Mouse (Mus musculus): Measurements from ENCODE around the gene Elf4. TPM values are rescaled to one million over a fixed set of nuclear protein-coding genes. Genes with fewer than 3 reads are reported as not detected.
"Not testable (repeated sequence)": the region's sequence is repeated elsewhere in the genome, so short reads cannot be mapped to it uniquely, and the experiment has no call there.

Elf4 gene
- polyA plus RNA-seq, 1 experiment from 2014 or later: 8.3 TPM

DNA sequence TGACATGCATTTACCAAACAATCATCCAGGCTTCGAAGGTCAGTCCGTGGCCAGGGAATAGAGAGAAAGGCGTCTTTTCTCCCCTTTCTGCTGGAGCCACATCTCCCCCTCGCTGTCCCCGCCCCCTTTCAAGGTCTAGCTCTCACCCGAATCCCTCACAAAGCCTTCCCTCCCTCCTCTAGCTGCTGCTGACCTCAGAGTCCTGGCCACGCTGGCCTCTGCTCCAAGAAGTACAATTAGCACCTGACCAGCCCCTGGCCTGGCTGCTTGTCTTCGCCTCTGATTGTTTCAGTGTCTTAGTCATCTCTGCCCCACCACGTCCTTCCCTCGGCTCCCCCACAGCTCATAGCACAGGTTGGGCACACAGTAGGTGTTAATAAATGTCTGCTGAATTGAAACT is 13.3 kb downstream of the Elf4 start:
- no peak overlapping the region for H3K4me2 ChIP-seq (replicated peaks; ENCODE audit: low read depth, low read length)
- peaks cover 3% of the 10 kb centered on the region; the same call in 1 of the 2 replicates for H3K4me1 ChIP-seq (ENCODE audit: control insufficient read depth, insufficient read depth, low read length)
- no peak overlapping the region for H3K4me3 ChIP-seq (ENCODE audit: low read length)
- no peaks in the 10 kb centered on the region for H3K9me3 ChIP-seq (ENCODE audit: control insufficient read depth, low read length)
- H3K27me3 ChIP-seq (ENCODE audit: control insufficient read depth, insufficient read depth, low read length): no peaks in the 10 kb centered on the region
- ATAC-seq (ENCODE audit: low FRiP score, low TSS enrichment): no peak
- no peak overlapping the region for H3K9ac ChIP-seq (ENCODE audit: low read depth, low read length)
- 33% methylated on average over 10 of the region's 10 CpGs for WGBS
- no peak overlapping the region for H3K27ac ChIP-seq (ENCODE audit: low read depth, low read length)
- no peaks in the 10 kb centered on the region for H3K36me3 ChIP-seq (ENCODE audit: control insufficient read depth, insufficient read depth, low read length)

DNA sequence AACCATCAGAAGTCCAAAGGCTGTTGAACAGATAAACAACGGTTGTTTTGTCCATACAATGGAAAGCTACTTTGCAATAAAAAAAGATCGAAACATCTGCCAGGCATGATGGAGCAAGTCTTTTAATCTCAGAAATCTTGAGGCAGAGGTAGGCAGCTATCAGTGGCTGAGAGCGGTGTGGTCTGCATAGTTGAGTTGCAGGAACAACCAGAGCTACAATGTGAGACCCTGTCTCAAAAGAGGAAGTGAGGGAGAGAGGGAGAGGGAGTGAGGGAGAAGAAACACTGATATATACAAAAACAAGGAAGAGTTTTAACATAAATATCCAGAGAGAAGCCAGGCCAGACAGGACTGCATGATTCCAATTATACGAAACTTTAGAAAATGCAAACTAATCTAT is 18.3 kb downstream of the Elf4 start:
- H3K36me3 ChIP-seq (ENCODE audit: control insufficient read depth, insufficient read depth, low read length): no peaks in the 10 kb centered on the region
- no peaks in the 10 kb centered on the region for H3K9me3 ChIP-seq (ENCODE audit: control insufficient read depth, low read length)
- no peak overlapping the region for H3K4me2 ChIP-seq (replicated peaks; ENCODE audit: low read depth, low read length)
- H3K4me3 ChIP-seq (ENCODE audit: low read length): no peak overlapping the region
- H3K27me3 ChIP-seq (ENCODE audit: control insufficient read depth, insufficient read depth, low read length): no peaks in the 10 kb centered on the region
- no peak overlapping the region for H3K27ac ChIP-seq (ENCODE audit: low read depth, low read length)
- no peak for ATAC-seq (ENCODE audit: low FRiP score, low TSS enrichment)
- 88% methylated on average over 4 of the region's 4 CpGs for WGBS
- no peaks in the 10 kb centered on the region for H3K4me1 ChIP-seq (ENCODE audit: control insufficient read depth, insufficient read depth, low read length)
- no peak overlapping the region for H3K9ac ChIP-seq (ENCODE audit: low read depth, low read length)

DNA sequence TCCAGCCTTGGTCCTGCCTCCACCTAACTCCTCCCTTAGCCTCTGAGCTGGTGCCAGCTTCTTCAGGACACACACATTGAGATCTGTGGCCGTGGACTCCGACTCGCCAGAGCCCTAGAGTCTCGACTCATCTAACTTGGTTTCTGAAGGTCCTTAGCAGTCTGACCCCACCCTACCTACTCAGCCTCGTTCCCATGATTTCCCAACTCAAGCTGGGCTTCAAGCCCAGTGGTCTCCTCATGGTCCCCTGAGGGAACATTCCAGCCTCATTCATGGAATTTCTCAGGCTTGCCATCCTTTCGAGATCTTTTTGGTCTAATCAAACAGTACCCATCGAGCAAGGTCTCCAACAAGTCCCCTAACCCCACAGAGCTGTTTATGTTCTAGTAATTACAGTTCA is 21.0 kb downstream of the Elf4 start:
- 80% methylated on average over 7 of the region's 7 CpGs for WGBS
- ATAC-seq (ENCODE audit: low FRiP score, low TSS enrichment): no peak

DNA sequence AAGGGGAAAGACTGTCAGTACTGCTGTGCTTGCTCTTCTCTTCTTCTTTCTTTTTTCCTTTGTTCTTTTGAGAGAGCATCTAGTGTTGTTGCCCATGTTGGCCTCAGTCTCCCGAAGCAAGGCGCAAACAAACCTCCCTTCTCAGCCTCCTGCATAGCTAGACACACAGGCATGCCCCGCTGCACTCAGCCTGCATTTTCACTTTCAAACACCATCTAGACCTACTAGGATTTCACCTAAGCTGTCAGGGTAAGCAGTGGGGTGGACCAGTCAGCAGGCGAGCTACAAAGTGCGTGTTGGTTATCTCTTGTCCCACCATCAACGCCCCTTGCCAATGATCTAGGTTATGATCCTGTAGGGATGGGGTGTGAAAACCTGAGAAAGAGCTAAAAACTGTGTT is 21.4 kb downstream of the Elf4 start:
- Histone ChIP-seq H3K4me2 (replicated peaks; ENCODE audit: low read depth, low read length) (no peak overlapping the region), H3K27me3 (ENCODE audit: control insufficient read depth, insufficient read depth, low read length) (no peaks in the 10 kb centered on the region), H3K9ac (ENCODE audit: low read depth, low read length) (no peak overlapping the region), H3K27ac (ENCODE audit: low read depth, low read length) (no peak overlapping the region), H3K9me3 (ENCODE audit: control insufficient read depth, low read length) (no peaks in the 10 kb centered on the region), H3K4me3 (ENCODE audit: low read length) (no peak overlapping the region), H3K36me3 (ENCODE audit: control insufficient read depth, insufficient read depth, low read length) (no peaks in the 10 kb centered on the region), H3K4me1 (ENCODE audit: control insufficient read depth, insufficient read depth, low read length) (peaks cover 6% of the 10 kb centered on the region; the same call in 1 of the 2 replicates)
- no peak for ATAC-seq (ENCODE audit: low FRiP score, low TSS enrichment)
- 76% methylated on average over 6 of the region's 6 CpGs for WGBS

More for the DNA sequence above, 21.0 kb downstream of the Elf4 start:
- no peak overlapping the region for H3K4me2 ChIP-seq (replicated peaks; ENCODE audit: low read depth, low read length)
- H3K27me3 ChIP-seq (ENCODE audit: control insufficient read depth, insufficient read depth, low read length): no peaks in the 10 kb centered on the region
- H3K4me1 ChIP-seq (ENCODE audit: control insufficient read depth, insufficient read depth, low read length): peaks cover 6% of the 10 kb centered on the region; the same call in 1 of the 2 replicates
- H3K36me3 ChIP-seq (ENCODE audit: control insufficient read depth, insufficient read depth, low read length): no peaks in the 10 kb centered on the region
- H3K9ac ChIP-seq (ENCODE audit: low read depth, low read length): no peak overlapping the region
- H3K27ac ChIP-seq (ENCODE audit: low read depth, low read length): no peak overlapping the region
- H3K4me3 ChIP-seq (ENCODE audit: low read length): no peak overlapping the region
- H3K9me3 ChIP-seq (ENCODE audit: control insufficient read depth, low read length): no peaks in the 10 kb centered on the region

DNA sequence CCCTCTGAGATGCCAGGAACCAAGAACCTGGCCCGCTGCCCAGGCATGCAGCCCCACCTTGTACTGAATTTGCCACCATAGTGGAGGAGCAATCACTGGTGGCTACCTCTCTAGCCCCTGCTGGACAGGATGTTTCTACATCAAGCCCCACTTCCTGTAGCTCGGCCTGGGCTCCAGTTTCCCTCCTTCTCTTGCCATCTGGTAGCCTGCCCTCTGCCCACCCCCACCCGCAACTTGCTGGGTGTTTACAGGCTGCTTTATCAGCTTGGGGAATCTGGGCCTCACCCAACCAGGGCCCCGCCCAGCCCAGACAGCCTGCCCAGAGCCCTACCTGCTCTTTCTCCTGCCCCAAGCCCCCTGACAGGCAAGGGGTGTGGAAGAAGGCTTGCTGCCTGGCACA is 23.9 kb downstream of the Elf4 start:
- ATAC-seq (ENCODE audit: low FRiP score, low TSS enrichment): no peak; the same call in 1 of the 2 replicates
- no peak overlapping the region for H3K4me3 ChIP-seq (ENCODE audit: low read length)
- no peak overlapping the region for H3K4me2 ChIP-seq (replicated peaks; ENCODE audit: low read depth, low read length)
- 67% methylated on average over 4 of the region's 4 CpGs for WGBS
- peaks cover 6% of the 10 kb centered on the region; the same call in 1 of the 2 replicates for H3K4me1 ChIP-seq (ENCODE audit: control insufficient read depth, insufficient read depth, low read length)
- no peaks in the 10 kb centered on the region for H3K36me3 ChIP-seq (ENCODE audit: control insufficient read depth, insufficient read depth, low read length)
- H3K27ac ChIP-seq (ENCODE audit: low read depth, low read length): no peak overlapping the region
- no peaks in the 10 kb centered on the region for H3K9me3 ChIP-seq (ENCODE audit: control insufficient read depth, low read length)
- H3K9ac ChIP-seq (ENCODE audit: low read depth, low read length): no peak overlapping the region
- no peaks in the 10 kb centered on the region for H3K27me3 ChIP-seq (ENCODE audit: control insufficient read depth, insufficient read depth, low read length)

DNA sequence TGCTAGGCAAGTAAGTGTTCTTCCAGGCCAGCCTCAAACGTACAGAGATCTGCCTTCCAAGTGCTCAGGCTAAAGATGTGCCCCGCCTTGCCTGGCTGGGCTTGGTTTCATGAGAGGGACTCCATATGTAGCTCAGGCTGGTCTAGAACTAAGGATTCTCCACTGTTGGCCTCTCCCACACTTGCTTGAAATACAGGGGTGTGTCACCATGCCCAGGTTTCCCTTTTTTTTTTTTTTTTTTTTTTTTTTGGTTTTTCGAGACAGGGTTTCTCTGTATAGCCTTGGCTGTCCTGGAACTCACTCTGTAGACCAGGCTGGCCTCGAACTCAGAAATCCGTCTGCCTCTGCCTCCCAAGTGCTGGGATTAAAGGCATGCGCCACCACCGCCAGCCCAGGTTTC is 26.9 kb downstream of the Elf4 start:
- H3K9ac ChIP-seq (ENCODE audit: low read depth, low read length); H3K4me3 ChIP-seq (ENCODE audit: low read length); H3K36me3 ChIP-seq (ENCODE audit: control insufficient read depth, insufficient read depth, low read length); H3K27ac ChIP-seq (ENCODE audit: low read depth, low read length); H3K4me2 ChIP-seq (replicated peaks; ENCODE audit: low read depth, low read length); ATAC-seq (ENCODE audit: low FRiP score, low TSS enrichment); H3K27me3 ChIP-seq (ENCODE audit: control insufficient read depth, insufficient read depth, low read length); H3K9me3 ChIP-seq (ENCODE audit: control insufficient read depth, low read length): not testable (repeated sequence)
- H3K4me1 ChIP-seq (ENCODE audit: control insufficient read depth, insufficient read depth, low read length): peaks cover 13% of the 10 kb centered on the region; the same call in 1 of the 2 replicates
- 88% methylated on average over 5 of the region's 7 CpGs for WGBS

DNA sequence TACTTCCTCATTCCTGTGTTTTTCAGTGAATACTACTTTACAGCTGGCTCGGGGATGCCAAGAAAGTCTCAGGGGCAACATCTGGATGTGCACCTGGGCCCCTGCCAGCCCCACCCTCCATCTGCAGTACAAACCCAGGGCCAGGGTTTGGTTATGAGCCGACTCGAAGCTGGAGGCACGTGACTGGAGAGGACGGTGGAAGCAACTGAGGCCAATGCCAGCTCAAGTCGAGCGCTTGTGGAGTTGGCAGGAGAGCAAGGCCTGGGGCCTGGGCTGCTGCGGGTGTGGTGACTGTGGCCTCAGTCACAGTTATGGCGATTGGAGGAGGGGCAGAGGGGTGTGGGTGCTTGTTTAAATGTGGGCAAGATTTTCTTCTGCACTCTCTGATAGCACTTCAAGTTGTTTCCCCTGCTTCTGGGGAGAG is 27.4 kb downstream of the Elf4 start:
- Histone ChIP-seq H3K4me2 (replicated peaks; ENCODE audit: low read depth, low read length) (no peak overlapping the region), H3K4me3 (ENCODE audit: low read length) (no peak overlapping the region), H3K27me3 (ENCODE audit: control insufficient read depth, insufficient read depth, low read length) (no peaks in the 10 kb centered on the region), H3K27ac (ENCODE audit: low read depth, low read length) (no peak overlapping the region), H3K9me3 (ENCODE audit: control insufficient read depth, low read length) (no peaks in the 10 kb centered on the region), H3K9ac (ENCODE audit: low read depth, low read length) (no peak overlapping the region), H3K36me3 (ENCODE audit: control insufficient read depth, insufficient read depth, low read length) (no peaks in the 10 kb centered on the region), H3K4me1 (ENCODE audit: control insufficient read depth, insufficient read depth, low read length) (peaks cover 13% of the 10 kb centered on the region; the same call in 1 of the 2 replicates)
- ATAC-seq (ENCODE audit: low FRiP score, low TSS enrichment): no peak
- 75% methylated on average over 9 of the region's 9 CpGs for WGBS

DNA sequence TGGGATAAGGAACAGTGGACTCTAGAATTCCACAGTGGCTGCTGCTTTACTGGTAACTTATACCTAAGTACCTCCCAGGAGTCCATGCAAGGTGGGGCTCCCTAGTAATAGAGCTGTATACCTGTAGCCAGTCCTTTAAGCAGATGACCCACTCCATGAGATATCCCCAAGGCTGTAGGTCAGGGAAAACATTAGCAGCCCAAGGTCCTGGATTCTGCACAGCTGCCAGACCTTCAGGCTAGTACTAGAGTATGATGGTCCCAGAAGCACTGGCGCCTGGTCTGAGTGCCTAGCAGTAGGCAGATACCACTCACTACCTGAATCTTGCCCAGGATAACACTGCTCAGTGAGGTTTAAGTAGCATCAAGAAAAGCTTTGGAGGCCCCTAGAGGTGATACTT is 28.7 kb downstream of the Elf4 start:
- Histone ChIP-seq H3K9ac (ENCODE audit: low read depth, low read length) (no peak overlapping the region), H3K36me3 (ENCODE audit: control insufficient read depth, insufficient read depth, low read length) (no peaks in the 10 kb centered on the region), H3K27ac (ENCODE audit: low read depth, low read length) (no peak overlapping the region), H3K4me2 (replicated peaks; ENCODE audit: low read depth, low read length) (no peak overlapping the region), H3K4me1 (ENCODE audit: control insufficient read depth, insufficient read depth, low read length) (peaks cover 12% of the 10 kb centered on the region; the same call in 1 of the 2 replicates), H3K27me3 (ENCODE audit: control insufficient read depth, insufficient read depth, low read length) (no peaks in the 10 kb centered on the region), H3K4me3 (ENCODE audit: low read length) (no peak overlapping the region), H3K9me3 (ENCODE audit: control insufficient read depth, low read length) (no peaks in the 10 kb centered on the region)
- WGBS: 79% methylated on average over 1 of the region's 1 CpGs
- ATAC-seq (ENCODE audit: low FRiP score, low TSS enrichment): no peak

DNA sequence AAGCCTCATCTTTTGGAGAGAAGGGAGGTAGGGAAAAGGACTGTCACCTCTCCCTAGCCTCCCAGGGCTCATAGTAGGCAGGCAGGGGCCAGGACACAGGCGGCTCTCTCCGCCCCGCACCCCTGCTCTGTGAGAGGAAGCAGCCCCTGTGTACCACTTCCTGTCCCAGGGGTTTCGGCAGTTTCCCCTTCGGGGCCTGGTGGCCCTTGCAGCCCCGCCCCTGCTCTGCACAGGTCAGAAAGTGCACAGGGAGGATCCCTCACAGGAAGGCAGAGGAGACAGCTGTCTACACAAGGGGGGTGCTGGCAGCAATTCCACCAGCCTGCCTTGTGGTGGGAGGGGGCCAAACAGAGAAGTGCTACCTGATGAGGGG is 29.4 kb downstream of the Elf4 start:
- no peak overlapping the region for H3K9ac ChIP-seq (ENCODE audit: low read depth, low read length)
- 44% methylated on average over 6 of the region's 6 CpGs for WGBS
- no peak overlapping the region for H3K27ac ChIP-seq (ENCODE audit: low read depth, low read length)
- no peak overlapping the region for H3K4me3 ChIP-seq (ENCODE audit: low read length)
- peak; percentile 78 for ATAC-seq (ENCODE audit: low FRiP score, low TSS enrichment)
- H3K27me3 ChIP-seq (ENCODE audit: control insufficient read depth, insufficient read depth, low read length): no peaks in the 10 kb centered on the region
- H3K36me3 ChIP-seq (ENCODE audit: control insufficient read depth, insufficient read depth, low read length): no peaks in the 10 kb centered on the region
- H3K4me1 ChIP-seq (ENCODE audit: control insufficient read depth, insufficient read depth, low read length): peaks cover 7% of the 10 kb centered on the region; the same call in 1 of the 2 replicates
- no peaks in the 10 kb centered on the region for H3K9me3 ChIP-seq (ENCODE audit: control insufficient read depth, low read length)
- H3K4me2 ChIP-seq (replicated peaks; ENCODE audit: low read depth, low read length): no peak overlapping the region; the same call in 1 of the 2 replicates
